ENCODE assay signal across 7 mouse cellular contexts in the genomic region with DNA sequence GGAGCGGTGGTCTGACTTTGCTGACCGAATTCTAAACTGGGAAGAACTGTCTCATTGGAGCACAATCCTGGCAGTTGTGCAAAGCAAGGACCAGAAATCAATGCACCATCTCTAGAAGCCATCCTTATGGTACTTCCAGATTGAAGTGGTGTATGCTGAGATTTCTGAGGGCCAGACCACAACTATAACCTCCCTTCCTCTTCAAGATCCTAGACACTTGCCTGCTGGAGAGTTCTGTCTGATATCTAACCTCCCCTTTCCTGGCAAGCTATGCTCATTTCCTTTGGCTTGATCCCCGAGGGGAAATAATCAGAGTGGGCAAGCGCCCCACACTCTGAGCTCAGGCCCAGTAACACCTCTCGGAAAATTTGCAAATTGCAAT. TPM values are rescaled to one million over a fixed set of nuclear protein-coding genes. Genes with fewer than 3 reads are reported as not detected.
DNase-seq lines count a peak whose midpoint lies in the region; ATAC-seq lines count a peak whose summit lies in the region.

No protein-coding gene starts in this region.

- H3K9ac ChIP-seq in neural tube, embryonic 11.5 days (ENCODE audit: low read length) = peak overlapping the region; percentile 35
- H3K9ac ChIP-seq in forebrain, embryonic 13.5 days = peak overlapping the region; percentile 63
- H3K9ac ChIP-seq in liver, embryonic 13.5 days = no peak overlapping the region

- 14% methylated on average over 5 of the region's 5 CpGs for WGBS in neural tube, embryonic 11.5 days
- 19% methylated on average over 5 of the region's 5 CpGs for WGBS in forebrain, embryonic 13.5 days
- 2% methylated on average over 5 of the region's 5 CpGs for WGBS in liver, embryonic 13.5 days (ENCODE audit: insufficient replicate concordance)

- H3K4me3 ChIP-seq in neural tube, embryonic 11.5 days (ENCODE audit: low read depth, low read length) = peak overlapping the region; percentile 40
- H3K4me3 ChIP-seq in forebrain, embryonic 13.5 days = peak overlapping the region; percentile 52
- H3K4me3 ChIP-seq in liver, embryonic 13.5 days (replicated peaks) = peak overlapping the region; percentile 47

- H3K27me3 ChIP-seq in neural tube, embryonic 11.5 days (ENCODE audit: control insufficient read depth, insufficient read depth, low read length) = peaks cover 68% of the 10 kb centered on the region
- peaks cover 77% of the 10 kb centered on the region for H3K27me3 ChIP-seq in forebrain, embryonic 13.5 days
- peaks cover 100% of the 10 kb centered on the region for H3K27me3 ChIP-seq in liver, embryonic 13.5 days

- peak overlapping the region; percentile 57; the same call in 1 of the 2 replicates for H3K27ac ChIP-seq in neural tube, embryonic 11.5 days (ENCODE audit: low read depth, low read length)
- H3K27ac ChIP-seq in forebrain, embryonic 13.5 days = peak overlapping the region; percentile 60
- H3K27ac ChIP-seq in liver, embryonic 13.5 days = no peak overlapping the region; the same call in 1 of the 2 replicates

- H3K4me2 ChIP-seq in neural tube, embryonic 11.5 days (ENCODE audit: low read depth) = peak overlapping the region; percentile 66
- H3K4me2 ChIP-seq in forebrain, embryonic 13.5 days = peak overlapping the region; percentile 83
- H3K4me2 ChIP-seq in liver, embryonic 13.5 days = peak overlapping the region; percentile 72

- no peak for DNase-seq in neural tube, embryonic 11.5 days (ENCODE audit: low spot score)
- no peak for DNase-seq in neural tube, embryonic 10.5 days (ENCODE audit: extremely low spot score, low spot score)
- DNase-seq in liver, embryonic 13.5 days = no peak
- no peak for DNase-seq in right cerebral cortex, adult 18-20 months
- no peak for DNase-seq in B cell, adult 2 months
- DNase-seq in cerebellum, adult 9-11 months = no peak

- no peaks in the 10 kb centered on the region for H3K36me3 ChIP-seq in neural tube, embryonic 11.5 days (ENCODE audit: control insufficient read depth, insufficient read depth, low read length)
- H3K36me3 ChIP-seq in forebrain, embryonic 13.5 days (ENCODE audit: poor library complexity, severe bottlenecking) = peaks cover 5% of the 10 kb centered on the region
- H3K36me3 ChIP-seq in liver, embryonic 13.5 days = 0 out of 2 replicates have a peak, but pooled peaks cover 4% of the 10 kb centered on the region

- H3K9me3 ChIP-seq in neural tube, embryonic 11.5 days (ENCODE audit: control insufficient read depth, low read length) = no peaks in the 10 kb centered on the region
- no peaks in the 10 kb centered on the region for H3K9me3 ChIP-seq in forebrain, embryonic 13.5 days (replicated peaks)
- no peaks in the 10 kb centered on the region for H3K9me3 ChIP-seq in liver, embryonic 13.5 days (replicated peaks)

- no peak for ATAC-seq in neural tube, embryonic 11.5 days (ENCODE audit: insufficient read depth, low FRiP score, low TSS enrichment)
- ATAC-seq in forebrain, embryonic 13.5 days = no peak
- no peak for ATAC-seq in liver, embryonic 13.5 days (ENCODE audit: low read depth)

- peaks cover 19% of the 10 kb centered on the region for H3K4me1 ChIP-seq in neural tube, embryonic 11.5 days (ENCODE audit: control insufficient read depth, insufficient read depth, low read length)
- peaks cover 79% of the 10 kb centered on the region for H3K4me1 ChIP-seq in forebrain, embryonic 13.5 days
- H3K4me1 ChIP-seq in liver, embryonic 13.5 days (replicated peaks) = peaks cover 74% of the 10 kb centered on the region

RNA-seq across cellular contexts. Expression of a gene that starts 1.3 kb away (rescaled TPM):
- 9.2 and 11.8 TPM in 2 replicates for polyA plus RNA-seq in neural tube, embryonic 11.5 days (2014; fragmentation: Nextera tagmentation; extraction: Ambion mirVana)
- polyA plus RNA-seq in forebrain, embryonic 13.5 days (2015; fragmentation: Nextera tagmentation; extraction: Ambion mirVana) = 4.5 and 6.4 TPM in 2 replicates
- polyA plus RNA-seq in liver, embryonic 13.5 days (2015; fragmentation: Nextera tagmentation; extraction: Ambion mirVana) = 1.0 and 1.1 TPM in 2 replicates

RNA-seq across cellular contexts. Expression of a gene that starts 2.1 kb away (rescaled TPM):
- 0.94 and 1.0 TPM in 2 replicates for polyA plus RNA-seq in neural tube, embryonic 11.5 days (2014; fragmentation: Nextera tagmentation; extraction: Ambion mirVana)
- polyA plus RNA-seq in forebrain, embryonic 13.5 days (2015; fragmentation: Nextera tagmentation; extraction: Ambion mirVana) = 0.36 and 0.42 TPM in 2 replicates
- 0.09 and 0.12 TPM in 2 replicates for polyA plus RNA-seq in liver, embryonic 13.5 days (2015; fragmentation: Nextera tagmentation; extraction: Ambion mirVana)

RNA-seq across cellular contexts. Expression of a gene that starts 2.8 kb away (rescaled TPM):
- polyA plus RNA-seq in neural tube, embryonic 11.5 days (2014; fragmentation: Nextera tagmentation; extraction: Ambion mirVana) = 0.14 and 0.44 TPM in 2 replicates
- 0.10 TPM in 1 of 2 replicates, not detected in the other for polyA plus RNA-seq in forebrain, embryonic 13.5 days (2015; fragmentation: Nextera tagmentation; extraction: Ambion mirVana)
- not detected in 2 replicates for polyA plus RNA-seq in liver, embryonic 13.5 days (2015; fragmentation: Nextera tagmentation; extraction: Ambion mirVana)

RNA-seq across cellular contexts. Expression of a gene that starts 16.7 kb away (rescaled TPM):
- 6.2 and 6.9 TPM in 2 replicates for polyA plus RNA-seq in neural tube, embryonic 11.5 days (2014; fragmentation: Nextera tagmentation; extraction: Ambion mirVana)
- 14.6 and 16.4 TPM in 2 replicates for polyA plus RNA-seq in forebrain, embryonic 13.5 days (2015; fragmentation: Nextera tagmentation; extraction: Ambion mirVana)
- polyA plus RNA-seq in liver, embryonic 13.5 days (2015; fragmentation: Nextera tagmentation; extraction: Ambion mirVana) = 0.29 and 0.37 TPM in 2 replicates

RNA-seq across cellular contexts. Expression of a gene that starts 52.7 kb away (rescaled TPM):
- polyA plus RNA-seq in neural tube, embryonic 11.5 days (2014; fragmentation: Nextera tagmentation; extraction: Ambion mirVana) = 111 and 116 TPM in 2 replicates
- polyA plus RNA-seq in forebrain, embryonic 13.5 days (2015; fragmentation: Nextera tagmentation; extraction: Ambion mirVana) = 108 and 112 TPM in 2 replicates
- 49.7 and 54.4 TPM in 2 replicates for polyA plus RNA-seq in liver, embryonic 13.5 days (2015; fragmentation: Nextera tagmentation; extraction: Ambion mirVana)
